Mouse (Mus musculus): ENCODE results near the gene Dlx3.

- no peak for TF ChIP-seq CTCF (IDR thresholded peaks at IDR 0.05; ENCODE audit: extremely low read depth, insufficient read depth, insufficient read length, insufficient replicate concordance)
- no peak for TF ChIP-seq POLR2A (IDR thresholded peaks at IDR 0.05; ENCODE audit: low read depth, low read length)
Measured at GRCm38 (mm10) chr11:95128359-95128758, 8.4 kb downstream of the Dlx3 start.
